Comparison of ENCODE assay signal across 14 mouse cellular contexts in genomic region chr16:37989796-37990195, GRCm38 (mm10).
DNase-seq lines count a peak whose midpoint lies in the region; ATAC-seq and TF ChIP-seq lines count a peak whose summit lies in the region.
"Had no signal": no experiment of that assay in that cellular context is flagged by ENCODE, and none has a peak within 500 bp of the region (broad histone marks: within the 10 kb centered on the region; RNA-seq: fewer than 3 reads in every experiment).

No protein-coding gene starts in this region.

- no peak overlapping the region for H3K27ac ChIP-seq in kidney, embryonic 15.5 days
- no peak overlapping the region for H3K27ac ChIP-seq in kidney, embryonic 14.5 days (ENCODE audit: low read depth, low read length)
- H3K27ac ChIP-seq in CH12.LX (ENCODE audit: insufficient read depth, low read depth): no peak overlapping the region
- H3K27ac ChIP-seq in forebrain, embryonic 12.5 days: peak overlapping the region; percentile 93
- peak overlapping the region; percentile 94 for H3K27ac ChIP-seq in midbrain, embryonic 12.5 days (replicated peaks)
- no peak overlapping the region for H3K27ac ChIP-seq in liver, embryonic 11.5 days (ENCODE audit: low read depth, low read length)
- no peak overlapping the region for H3K27ac ChIP-seq in layer of hippocampus, adult 2 months

- ATAC-seq in kidney, embryonic 15.5 days (replicated peaks; ENCODE audit: low FRiP score): 0 out of 2 replicates have a peak, but pooled peaks have one; percentile 4
- ATAC-seq in kidney, embryonic 14.5 days (ENCODE audit: low FRiP score, low TSS enrichment): no peak
- ATAC-seq in forebrain, embryonic 12.5 days (ENCODE audit: low FRiP score): no peak
- no peak for ATAC-seq in midbrain, embryonic 12.5 days (ENCODE audit: low FRiP score, low read depth)
- no peak for ATAC-seq in liver, embryonic 11.5 days (replicated peaks; ENCODE audit: low FRiP score)

- no peak for TF ChIP-seq RAD21 in CH12.LX (IDR thresholded peaks at IDR 0.05; ENCODE audit: low read depth, low read length)

- H3K9ac ChIP-seq in kidney, embryonic 15.5 days: no peak overlapping the region
- H3K9ac ChIP-seq in kidney, embryonic 14.5 days (ENCODE audit: low read depth, low read length): no peak overlapping the region
- no peak overlapping the region for H3K9ac ChIP-seq in CH12.LX (ENCODE audit: insufficient read depth, low read depth)
- no peak overlapping the region for H3K9ac ChIP-seq in forebrain, embryonic 12.5 days
- H3K9ac ChIP-seq in midbrain, embryonic 12.5 days (replicated peaks): no peak overlapping the region
- H3K9ac ChIP-seq in liver, embryonic 11.5 days (ENCODE audit: low read depth, low read length): no peak overlapping the region

- peaks cover 34% of the 10 kb centered on the region for H3K4me1 ChIP-seq in kidney, embryonic 15.5 days
- peaks cover 16% of the 10 kb centered on the region for H3K4me1 ChIP-seq in kidney, embryonic 14.5 days (ENCODE audit: control insufficient read depth, insufficient read depth, low read length)
- peaks cover 12 to 20% of the 10 kb centered on the region in 2 experiments for H3K4me1 ChIP-seq in CH12.LX (ENCODE audit: control insufficient read depth in 1 of 2, insufficient read depth in 2 of 2)
- H3K4me1 ChIP-seq in forebrain, embryonic 12.5 days: peaks cover 50% of the 10 kb centered on the region
- peaks cover 47% of the 10 kb centered on the region for H3K4me1 ChIP-seq in midbrain, embryonic 12.5 days
- H3K4me1 ChIP-seq in liver, embryonic 11.5 days (replicated peaks; ENCODE audit: control insufficient read depth, insufficient read depth, low read length): peaks cover 7% of the 10 kb centered on the region; the same call in 1 of the 2 replicates

- H3K9me3 ChIP-seq in kidney, embryonic 15.5 days (replicated peaks): no peaks in the 10 kb centered on the region
- no peaks in the 10 kb centered on the region for H3K9me3 ChIP-seq in kidney, embryonic 14.5 days (ENCODE audit: control insufficient read depth, low read length)
- no peaks in the 10 kb centered on the region for H3K9me3 ChIP-seq in CH12.LX (replicated peaks; ENCODE audit: low read length)
- no peaks in the 10 kb centered on the region for H3K9me3 ChIP-seq in forebrain, embryonic 12.5 days
- H3K9me3 ChIP-seq in midbrain, embryonic 12.5 days: no peaks in the 10 kb centered on the region
- H3K9me3 ChIP-seq in liver, embryonic 11.5 days (ENCODE audit: control insufficient read depth, low read length): no peaks in the 10 kb centered on the region

- in situ Hi-C loops in CH12.LX (cut with MboI; ENCODE audit: low pct_ligation_motif_present, low pct_unique_long_range_greater_than_20kb, low sequenced_read_pairs): loop anchor here (10.0 kb wide), 1 partner anchor 135 kb away; no protein-coding TSS in a partner anchor

- dilution Hi-C loops in CH12.LX (cut with MboI; ENCODE audit: extremely low pct_ligation_motif_present, extremely low pct_unique_long_range_greater_than_20kb, low sequenced_read_pairs): no loop called here

- TF ChIP-seq POLR2A in CH12.LX (IDR thresholded peaks at IDR 0.05; ENCODE audit: low read depth, low read length): no peak

- DNase-seq in CH12.LX (ENCODE audit: extremely low read depth): no peak
- no peak for DNase-seq in liver, embryonic 11.5 days (ENCODE audit: low spot score)
- no peak for DNase-seq in layer of hippocampus, adult 2 months (ENCODE audit: low spot score in 2 of 2)
- DNase-seq in kidney, postnatal 36 days: no peak
- DNase-seq: adrenal gland, postnatal 10 days; cerebellum, adult 8-10 months; heart, postnatal 10 days; kidney, postnatal 14 days; right cerebral cortex, adult 18-20 months; thymus, adult 2 months had no signal

- no peak for TF ChIP-seq CTCF in CH12.LX (conservative IDR thresholded peaks at IDR 0.05 in 1 of 2, IDR thresholded peaks at IDR 0.05 in 1 of 2; ENCODE audit: low read depth in 2 of 2, low read length in 2 of 2)
- TF ChIP-seq CTCF in layer of hippocampus, adult 2 months (conservative IDR thresholded peaks at IDR 0.05): no peak

- WGBS in kidney, embryonic 15.5 days: 73% methylated on average over 3 of the region's 3 CpGs
- WGBS in kidney, embryonic 14.5 days: 70% methylated on average over 3 of the region's 3 CpGs
- WGBS in forebrain, embryonic 12.5 days: 85% methylated on average over 3 of the region's 3 CpGs
- WGBS in midbrain, embryonic 12.5 days: 88% methylated on average over 3 of the region's 3 CpGs
- WGBS in liver, embryonic 11.5 days: 61% methylated on average over 3 of the region's 3 CpGs

- no peaks in the 10 kb centered on the region for H3K27me3 ChIP-seq in kidney, embryonic 15.5 days
- H3K27me3 ChIP-seq in kidney, embryonic 14.5 days (ENCODE audit: control insufficient read depth, insufficient read depth, low read length): no peaks in the 10 kb centered on the region
- peaks cover 4% of the 10 kb centered on the region for H3K27me3 ChIP-seq in CH12.LX (replicated peaks)
- H3K27me3 ChIP-seq in forebrain, embryonic 12.5 days: no peaks in the 10 kb centered on the region
- H3K27me3 ChIP-seq in midbrain, embryonic 12.5 days: no peaks in the 10 kb centered on the region
- no peaks in the 10 kb centered on the region for H3K27me3 ChIP-seq in liver, embryonic 11.5 days (replicated peaks; ENCODE audit: control insufficient read depth, insufficient read depth, low read length)

- no peaks in the 10 kb centered on the region for H3K36me3 ChIP-seq in kidney, embryonic 15.5 days
- H3K36me3 ChIP-seq in kidney, embryonic 14.5 days (ENCODE audit: control insufficient read depth, insufficient read depth, low read length): no peaks in the 10 kb centered on the region
- no peaks in the 10 kb centered on the region for H3K36me3 ChIP-seq in CH12.LX (replicated peaks in 1 of 2; ENCODE audit: control insufficient read depth in 1 of 2, insufficient read depth in 1 of 2, low read length in 1 of 2)
- no peaks in the 10 kb centered on the region for H3K36me3 ChIP-seq in forebrain, embryonic 12.5 days (replicated peaks)
- no peaks in the 10 kb centered on the region for H3K36me3 ChIP-seq in midbrain, embryonic 12.5 days
- H3K36me3 ChIP-seq in liver, embryonic 11.5 days (ENCODE audit: control insufficient read depth, insufficient read depth, low read length): no peaks in the 10 kb centered on the region

- no peak overlapping the region for H3K4me2 ChIP-seq in kidney, embryonic 15.5 days
- H3K4me2 ChIP-seq in kidney, embryonic 14.5 days (replicated peaks; ENCODE audit: low read depth, low read length): no peak overlapping the region
- H3K4me2 ChIP-seq in CH12.LX (ENCODE audit: insufficient read depth, low read depth, poor library complexity, severe bottlenecking): no peak overlapping the region
- no peak overlapping the region for H3K4me2 ChIP-seq in forebrain, embryonic 12.5 days
- no peak overlapping the region for H3K4me2 ChIP-seq in midbrain, embryonic 12.5 days (replicated peaks)
- H3K4me2 ChIP-seq in liver, embryonic 11.5 days: no peak overlapping the region

- H3K79me2 ChIP-seq in CH12.LX (replicated peaks; ENCODE audit: control insufficient read depth, extremely low read depth, insufficient read depth, poor library complexity, severe bottlenecking): no peaks in the 10 kb centered on the region

- H3K4me3 ChIP-seq in kidney, embryonic 15.5 days (replicated peaks): no peak overlapping the region
- H3K4me3 ChIP-seq in kidney, embryonic 14.5 days (ENCODE audit: low read length): no peak overlapping the region
- H3K4me3 ChIP-seq in CH12.LX (replicated peaks in 1 of 3; ENCODE audit: low read depth in 2 of 3, low read length in 2 of 3, poor library complexity in 1 of 3): no peak overlapping the region
- no peak overlapping the region for H3K4me3 ChIP-seq in forebrain, embryonic 12.5 days (replicated peaks)
- no peak overlapping the region for H3K4me3 ChIP-seq in midbrain, embryonic 12.5 days
- H3K4me3 ChIP-seq in liver, embryonic 11.5 days (ENCODE audit: low read depth, low read length): no peak overlapping the region
- no peak overlapping the region for H3K4me3 ChIP-seq in layer of hippocampus, adult 2 months

- TF ChIP-seq EP300 in CH12.LX (IDR thresholded peaks at IDR 0.05; ENCODE audit: low read length): no peak

TF ChIP-seq in CH12.LX, 34 proteins besides CTCF, POLR2A, EP300 and RAD21:
- no peak for TF ChIP-seq JUND (conservative IDR thresholded peaks at IDR 0.05; ENCODE audit: low read depth, low read length)
- TF ChIP-seq SIN3A (IDR thresholded peaks at IDR 0.05; ENCODE audit: low read length): no peak
- TF ChIP-seq USF2 (conservative IDR thresholded peaks at IDR 0.05; ENCODE audit: low read depth, low read length): peak; percentile 24
- no peak for TF ChIP-seq NELFE (IDR thresholded peaks at IDR 0.05; ENCODE audit: low read depth, low read length)
- TF ChIP-seq USF1 (IDR thresholded peaks at IDR 0.05; ENCODE audit: low read depth, low read length): peak; percentile 31
- no peak for TF ChIP-seq NRF1 (IDR thresholded peaks at IDR 0.05; ENCODE audit: low read depth, low read length)

Comparison
In these comparisons a context has a peak if more than half of its experiments do, and no peak if none do; other contexts are left out.
1. H3K27ac ChIP-seq: peak in forebrain, embryonic 12.5 days (single experiment) and midbrain, embryonic 12.5 days (single experiment); none in kidney, embryonic 15.5 days (single experiment), kidney, embryonic 14.5 days (single experiment), CH12.LX (single experiment), liver, embryonic 11.5 days (single experiment) and layer of hippocampus, adult 2 months (single experiment).